Mouse (Mus musculus) intestine, embryonic 14.5 days (tissue): ENCODE results near the gene Rpl4. TPM values are rescaled to one million over a fixed set of nuclear protein-coding genes. Genes with fewer than 3 reads are reported as not detected.
"Not testable (repeated sequence)": the region's sequence is repeated elsewhere in the genome, so short reads cannot be mapped to it uniquely, and the experiment has no call there.

Experiments
- ATAC-seq: fragments of 200-750 bp; cut with Nextera tagmentation; replicated peaks from 2 replicates; pipeline ENCODE4 v1.8.0; 2017; ENCODE audit warnings: low read depth, moderate number of reproducible peaks, moderate TSS enrichment, moderate library complexity; ENCODE audit not compliant: low FRiP score, low TSS enrichment
- DNase-seq: peaks from one replicate; pipeline ENCODE4 v3.0.0-alpha.2; 2018; ENCODE audit warnings: low spot score
- H3K27ac ChIP-seq: fragments of 300-500 bp; sonication (generic); 2 replicates; pipeline ENCODE4 v1.5.1; 2014; ENCODE audit warnings: low read depth, mild to moderate bottlenecking, control low read depth
- H3K27me3 ChIP-seq: fragments of 300-500 bp; sonication (generic); replicated peaks from 2 replicates; pipeline ENCODE4 v1.6.1; 2014; ENCODE audit warnings: low read length, control low read depth; ENCODE audit not compliant: control insufficient read depth, insufficient read depth
- H3K36me3 ChIP-seq: fragments of 300-500 bp; sonication (generic); 2 replicates; pipeline ENCODE4 v1.6.1; 2014; ENCODE audit warnings: low read length, control low read depth; ENCODE audit not compliant: control insufficient read depth, insufficient read depth
- H3K4me1 ChIP-seq: fragments of 300-500 bp; sonication (generic); replicated peaks from 2 replicates; pipeline ENCODE4 v1.6.1; 2014; ENCODE audit warnings: low read length, control low read depth, mixed read lengths; ENCODE audit not compliant: control insufficient read depth, insufficient read depth
- H3K4me2 ChIP-seq: fragments of 300-500 bp; sonication (generic); 2 replicates; pipeline ENCODE4 v1.6.1; 2014; ENCODE audit warnings: low read length
- H3K4me3 ChIP-seq: fragments of 300-500 bp; sonication (generic); 2 replicates; pipeline ENCODE4 v1.5.1; 2014; ENCODE audit warnings: low read depth, low read length, control low read depth, mixed read lengths
- H3K9ac ChIP-seq: fragments of 300-500 bp; sonication (generic); 2 replicates; pipeline ENCODE4 v1.6.1; 2014; ENCODE audit warnings: mild to moderate bottlenecking, low read length
- H3K9me3 ChIP-seq: fragments of 300-500 bp; sonication (generic); 2 replicates; pipeline ENCODE4 v1.6.1; 2016; ENCODE audit warnings: low read length, control low read depth; ENCODE audit not compliant: control insufficient read depth
- WGBS: fragments of 180-500 bp; shearing (Covaris S2); extraction: QIAGEN DNeasy Blood & Tissue Kit; methylation state at CpG from one replicate; pipeline ENCODE4 v1.1.7; 2014; 5-methylcytosine and 5-hydroxymethylcytosine counted together
- polyA plus RNA-seq: library from polyadenylated mRNA; unstranded; fragments of >200 nt; fragmentation: Nextera tagmentation; extraction: Ambion mirVana; gene quantifications from 2 replicates; pipeline ENCODE4 v1.2.1, GENCODE M21; 2014

The Rpl4 gene
- polyA plus RNA-seq, 1 experiment from 2014 or later: 1,426 TPM

- 90% methylated on average over 3 of the region's 3 CpGs for WGBS
- H3K27ac ChIP-seq, DNase-seq, H3K9ac ChIP-seq, H3K9me3 ChIP-seq, H3K27me3 ChIP-seq, H3K4me2 ChIP-seq, H3K4me3 ChIP-seq, ATAC-seq: not testable (repeated sequence)
- Histone ChIP-seq H3K36me3 (peaks cover 23% of the 10 kb centered on the region), H3K4me1 (peaks cover 10% of the 10 kb centered on the region; the same call in 1 of the 2 replicates)
Measured at GRCm38 (mm10) chr9:64169967-64170366, 3.2 kb upstream of the Rpl4 start.

DNA sequence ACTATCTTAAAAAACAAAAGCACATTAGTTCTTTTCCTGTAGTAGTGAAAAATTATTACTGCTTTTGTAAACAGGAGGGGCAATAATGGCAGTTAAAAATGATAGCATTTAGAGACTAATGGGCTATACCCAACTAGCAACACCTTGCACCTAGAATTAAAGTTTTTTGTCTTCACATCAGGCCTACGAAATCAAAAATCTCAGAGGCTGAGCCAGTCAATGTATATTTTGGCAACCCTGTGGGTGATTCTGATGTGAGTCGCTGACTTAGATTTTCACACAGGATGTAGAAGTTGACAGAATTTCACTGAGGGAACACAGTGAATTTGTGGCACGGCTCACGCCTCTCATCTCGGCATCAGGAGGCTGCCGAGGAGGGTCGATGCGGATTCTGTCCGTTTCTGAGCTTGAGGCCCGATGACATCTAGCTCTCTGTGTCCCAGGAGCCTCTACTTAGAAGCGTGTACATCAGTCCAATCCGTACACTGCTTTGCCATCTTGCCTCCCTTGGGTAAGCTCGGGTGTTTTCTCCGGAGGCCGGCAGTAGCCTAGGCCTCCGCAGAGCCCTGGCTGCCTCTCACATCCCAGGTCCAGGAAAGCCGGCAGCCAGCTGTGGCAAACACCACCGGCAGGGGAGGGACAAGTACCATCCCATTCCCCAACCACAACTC lies 895 bp upstream of the Rpl4 start:
- peak overlapping the region; percentile 59 for H3K4me2 ChIP-seq
- no peaks in the 10 kb centered on the region for H3K9me3 ChIP-seq
- 4% methylated on average over 18 of the region's 18 CpGs for WGBS
- ATAC-seq (peak; percentile 44), DNase-seq (no peak)
- H3K4me3 ChIP-seq: peak overlapping the region; percentile 94
- H3K36me3 ChIP-seq: peaks cover 34% of the 10 kb centered on the region
- H3K4me1 ChIP-seq: peaks cover 10% of the 10 kb centered on the region; the same call in 1 of the 2 replicates
- H3K27ac ChIP-seq: peak overlapping the region; percentile 93
- no peaks in the 10 kb centered on the region for H3K27me3 ChIP-seq
- peak overlapping the region; percentile 94 for H3K9ac ChIP-seq

DNA sequence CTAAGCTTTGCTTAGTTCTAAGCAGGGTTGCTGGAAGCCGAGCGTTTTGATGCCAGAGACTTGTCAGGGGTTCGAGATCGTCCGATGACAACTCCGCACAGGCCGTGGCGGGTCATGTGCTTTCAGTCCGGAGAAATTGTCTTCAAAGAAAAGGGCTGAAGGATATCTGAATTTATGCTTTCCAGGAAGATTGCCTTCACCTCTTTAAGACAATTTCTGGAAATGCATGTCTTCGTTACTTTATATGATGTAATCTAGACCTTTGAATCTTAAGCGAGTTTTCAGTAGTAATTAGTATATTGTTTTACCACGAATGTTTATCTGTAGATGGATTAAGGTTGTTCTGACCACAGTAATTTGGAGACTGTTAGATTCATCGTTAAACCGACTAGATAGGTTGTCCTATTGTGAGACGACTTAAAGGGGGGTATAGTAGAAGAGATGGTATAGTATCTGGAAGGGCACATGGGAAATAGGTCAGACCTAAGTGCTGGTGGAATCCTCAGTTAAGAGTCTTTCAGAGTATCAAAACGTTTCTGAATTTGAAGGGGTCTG lies 568 bp downstream of the Rpl4 start:
- H3K27ac ChIP-seq: peak overlapping the region; percentile 93
- H3K36me3 ChIP-seq: peaks cover 44% of the 10 kb centered on the region
- H3K9me3 ChIP-seq: no peaks in the 10 kb centered on the region
- H3K27me3 ChIP-seq: no peaks in the 10 kb centered on the region
- peaks cover 10% of the 10 kb centered on the region; the same call in 1 of the 2 replicates for H3K4me1 ChIP-seq
- no peak for DNase-seq
- peak overlapping the region; percentile 94 for H3K4me3 ChIP-seq
- peak overlapping the region; percentile 94 for H3K9ac ChIP-seq
- peak; percentile 6; the same call in 1 of the 2 replicates for ATAC-seq
- under 1% methylated on average over 16 of the region's 16 CpGs for WGBS
- H3K4me2 ChIP-seq: peak overlapping the region; percentile 83

DNA sequence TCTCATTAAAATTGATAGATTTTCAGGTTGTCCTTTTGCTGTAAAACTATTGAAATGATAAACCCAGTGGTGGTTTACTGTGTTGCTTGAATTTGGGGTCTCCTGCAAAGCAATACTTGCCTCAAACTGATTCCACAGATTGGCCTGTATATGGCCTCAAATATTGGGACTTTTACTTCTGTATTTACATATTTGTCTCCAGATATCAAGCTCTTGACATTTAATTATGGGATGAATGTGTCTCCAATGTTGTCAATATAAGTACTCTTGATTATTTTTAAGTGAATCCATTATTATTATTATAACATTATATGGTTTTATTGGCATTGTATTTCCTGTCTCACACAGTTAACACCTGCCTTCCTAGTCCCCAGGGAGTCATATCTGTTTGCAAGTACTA lies 1.2 kb downstream of the Rpl4 start:
- H3K4me2 ChIP-seq: peak overlapping the region; percentile 83
- no peaks in the 10 kb centered on the region for H3K9me3 ChIP-seq
- H3K4me3 ChIP-seq: peak overlapping the region; percentile 94
- peaks cover 45% of the 10 kb centered on the region for H3K36me3 ChIP-seq
- H3K4me1 ChIP-seq: peaks cover 10% of the 10 kb centered on the region; the same call in 1 of the 2 replicates
- no peak for ATAC-seq
- no peak overlapping the region for H3K27ac ChIP-seq
- DNase-seq: no peak
- no peaks in the 10 kb centered on the region for H3K27me3 ChIP-seq
- peak overlapping the region; percentile 94 for H3K9ac ChIP-seq

DNA sequence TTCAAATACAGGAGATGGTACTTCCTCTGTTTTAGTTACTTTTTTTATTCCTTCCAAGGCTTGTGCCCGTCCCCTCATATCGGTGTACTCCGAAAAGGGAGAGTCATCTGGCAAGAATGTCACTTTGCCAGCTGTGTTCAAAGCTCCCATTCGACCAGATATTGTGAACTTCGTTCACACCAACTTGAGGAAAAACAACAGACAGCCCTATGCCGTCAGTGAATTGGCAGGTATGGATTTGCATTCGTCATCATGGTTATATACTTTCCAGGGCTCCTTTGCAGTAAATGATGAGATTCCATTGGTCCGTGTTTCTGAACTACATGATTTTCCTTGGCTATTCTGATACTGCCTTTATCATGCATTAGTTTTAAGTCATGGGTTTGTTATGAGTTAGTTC lies 1.6 kb downstream of the Rpl4 start:
- Histone ChIP-seq H3K27me3 (no peaks in the 10 kb centered on the region), H3K9me3 (no peaks in the 10 kb centered on the region), H3K4me2 (peak overlapping the region; percentile 83), H3K9ac (peak overlapping the region; percentile 94), H3K36me3 (peaks cover 45% of the 10 kb centered on the region), H3K4me1 (peaks cover 10% of the 10 kb centered on the region; the same call in 1 of the 2 replicates), H3K4me3 (peak overlapping the region; percentile 94), H3K27ac (no peak overlapping the region)
- DNase-seq (no peak), ATAC-seq (no peak)
- WGBS: 68% methylated on average over 8 of the region's 8 CpGs

DNA sequence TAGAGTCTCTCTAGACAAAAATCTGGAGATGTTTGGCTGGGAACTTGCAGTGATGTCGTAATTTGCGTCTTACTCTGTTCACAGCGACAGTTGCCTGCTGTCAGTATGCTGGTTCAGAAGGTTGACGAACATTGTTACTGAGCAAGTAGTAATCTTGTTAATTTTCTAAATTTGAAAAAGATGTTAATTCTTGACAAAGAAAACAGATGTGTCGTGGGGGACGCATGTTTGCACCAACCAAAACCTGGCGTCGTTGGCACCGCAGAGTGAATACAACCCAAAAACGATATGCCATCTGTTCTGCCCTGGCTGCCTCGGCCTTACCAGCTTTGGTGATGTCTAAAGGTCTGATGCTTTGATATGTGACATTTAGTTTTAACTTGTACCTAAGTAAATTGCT lies 2.2 kb downstream of the Rpl4 start:
- DNase-seq: no peak
- H3K4me2 ChIP-seq: no peak overlapping the region
- 93% methylated on average over 11 of the region's 11 CpGs for WGBS
- H3K27me3 ChIP-seq: no peaks in the 10 kb centered on the region
- H3K9me3 ChIP-seq: no peaks in the 10 kb centered on the region
- peaks cover 14% of the 10 kb centered on the region for H3K4me1 ChIP-seq
- H3K9ac ChIP-seq: no peak overlapping the region
- peaks cover 48% of the 10 kb centered on the region for H3K36me3 ChIP-seq
- H3K4me3 ChIP-seq: no peak overlapping the region
- no peak overlapping the region for H3K27ac ChIP-seq
- no peak for ATAC-seq

- H3K27me3 ChIP-seq: no peaks in the 10 kb centered on the region
- DNase-seq (no peak), ATAC-seq (peak; percentile 72)
- H3K36me3 ChIP-seq: peaks cover 74% of the 10 kb centered on the region
- no peak overlapping the region for H3K9ac ChIP-seq
- H3K27ac ChIP-seq: peak overlapping the region; percentile 69; the same call in 1 of the 2 replicates
- peak overlapping the region; percentile 58 for H3K4me2 ChIP-seq
- no peak overlapping the region for H3K4me3 ChIP-seq
- WGBS: 40% methylated on average over 3 of the region's 3 CpGs
- H3K4me1 ChIP-seq: peaks cover 4% of the 10 kb centered on the region
- H3K9me3 ChIP-seq: no peaks in the 10 kb centered on the region
Measured at GRCm38 (mm10) chr9:64178610-64178973, 5.4 kb downstream of the Rpl4 start.

DNA sequence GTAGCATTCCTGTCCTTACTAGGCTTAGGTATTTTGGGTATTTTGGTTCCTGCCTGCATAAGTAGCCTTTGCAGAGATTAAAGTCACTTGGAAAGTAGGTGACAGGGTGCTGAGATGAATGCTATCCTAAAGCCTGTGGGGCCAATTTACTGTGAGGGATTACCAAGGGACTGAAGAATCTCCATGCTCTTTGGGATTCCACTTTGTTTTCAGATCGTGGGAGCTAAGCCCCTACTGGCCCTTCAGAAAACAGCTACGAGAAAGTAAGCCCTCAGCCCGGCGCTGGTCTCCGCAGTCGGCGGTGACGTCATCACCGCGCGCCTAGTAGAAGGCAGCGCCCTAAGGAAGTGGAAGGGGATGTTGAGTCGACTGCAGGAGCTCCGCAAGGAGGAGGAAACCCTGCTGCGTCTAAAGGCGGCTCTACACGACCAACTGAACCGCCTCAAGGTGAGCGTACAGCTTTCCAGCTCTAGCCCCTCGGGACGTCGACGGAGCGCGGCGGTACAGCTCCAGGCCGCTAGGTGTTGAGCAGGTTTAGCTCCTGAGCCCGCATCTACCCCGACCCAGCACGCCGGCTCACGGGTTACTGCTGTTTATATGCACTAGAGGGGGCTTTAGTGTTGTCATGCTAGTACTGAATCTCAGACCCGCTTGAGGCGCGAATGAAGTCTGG lies 5.9 kb downstream of the Rpl4 start, which contains the start of gene Snapc5:
TSS of gene Snapc5 (plus strand) at position 301 of the 673 bp plus-strand sequence.
- Histone ChIP-seq H3K27ac (peak within 1 kb of the TSS; percentile 69), H3K27me3 (no peaks in the 10 kb centered on the region), H3K4me3 (peak within 1 kb of the TSS; percentile 71), H3K4me1 (peaks cover 4% of the 10 kb centered on the region), H3K9me3 (no peaks in the 10 kb centered on the region), H3K9ac (peak within 1 kb of the TSS; percentile 55), H3K36me3 (peaks cover 75% of the 10 kb centered on the region), H3K4me2 (peak within 1 kb of the TSS; percentile 58)
- DNase-seq: peak; percentile 97
- under 1% methylated on average over 35 of the region's 35 CpGs for WGBS
- ATAC-seq: peak; percentile 94
